Mouse (Mus musculus) kidney, embryonic 14.5 days (tissue): Measurements from ENCODE around the gene Cyba. TPM values are rescaled to one million over a fixed set of nuclear protein-coding genes. Genes with fewer than 3 reads are reported as not detected.

Experiments
- ATAC-seq: fragments of 200-750 bp; cut with Nextera tagmentation; 2 replicates; pipeline ENCODE4 v1.8.0; 2017; ENCODE audit warnings: moderate number of reproducible peaks, mild to moderate bottlenecking, moderate TSS enrichment, moderate library complexity; ENCODE audit not compliant: low FRiP score, low TSS enrichment
- H3K27ac ChIP-seq: fragments of 300-500 bp; sonication (generic); 2 replicates; pipeline ENCODE4 v1.5.1; 2014; ENCODE audit warnings: low read depth, mild to moderate bottlenecking, low read length, moderate library complexity, mixed read lengths
- H3K27me3 ChIP-seq: fragments of 300-500 bp; sonication (generic); 2 replicates; pipeline ENCODE4 v1.6.1; 2014; ENCODE audit warnings: mild to moderate bottlenecking, low read length; ENCODE audit not compliant: control insufficient read depth, insufficient read depth
- H3K36me3 ChIP-seq: fragments of 300-500 bp; sonication (generic); 2 replicates; pipeline ENCODE4 v1.6.1; 2014; ENCODE audit warnings: low read length, mixed read lengths; ENCODE audit not compliant: control insufficient read depth, insufficient read depth
- H3K4me1 ChIP-seq: fragments of 300-500 bp; sonication (generic); 2 replicates; pipeline ENCODE4 v1.6.1; 2014; ENCODE audit warnings: low read length, mixed read lengths; ENCODE audit not compliant: control insufficient read depth, insufficient read depth
- H3K4me2 ChIP-seq: fragments of 300-500 bp; sonication (generic); replicated peaks from 2 replicates; pipeline ENCODE4 v1.6.1; 2014; ENCODE audit warnings: low read depth, mild to moderate bottlenecking, low read length
- H3K4me3 ChIP-seq: fragments of 300-500 bp; sonication (generic); 2 replicates; pipeline ENCODE4 v1.5.1; 2014; ENCODE audit warnings: mild to moderate bottlenecking, low read length
- H3K9ac ChIP-seq: fragments of 300-500 bp; sonication (generic); 2 replicates; pipeline ENCODE4 v1.6.1; 2014; ENCODE audit warnings: low read depth, mild to moderate bottlenecking, low read length, moderate library complexity
- H3K9me3 ChIP-seq: fragments of 300-500 bp; sonication (generic); 2 replicates; pipeline ENCODE4 v1.6.1; 2016; ENCODE audit warnings: low read length; ENCODE audit not compliant: control insufficient read depth
- WGBS: fragments of 180-500 bp; shearing (Covaris S2); extraction: QIAGEN DNeasy Blood & Tissue Kit; methylation state at CpG from one replicate; pipeline ENCODE4 v1.1.7; 2014; 5-methylcytosine and 5-hydroxymethylcytosine counted together
- polyA plus RNA-seq: library from polyadenylated mRNA; unstranded; fragments of >200 nt; fragmentation: Nextera tagmentation; extraction: Ambion mirVana; gene quantifications from 2 replicates; pipeline ENCODE4 v1.2.1, GENCODE M21; 2014

The Cyba gene
- polyA plus RNA-seq, 1 experiment from 2014 or later: 216 TPM

- no peak within 1 kb of the TSS for H3K4me3 ChIP-seq
- no peak within 1 kb of the TSS for H3K27ac ChIP-seq
- 80% methylated on average over 14 of the region's 14 CpGs for WGBS
- no peak within 1 kb of the TSS for H3K9ac ChIP-seq
- no peaks in the 10 kb centered on the region for H3K4me1 ChIP-seq
- ATAC-seq: no peak
- no peaks in the 10 kb centered on the region for H3K27me3 ChIP-seq
- no peaks in the 10 kb centered on the region for H3K9me3 ChIP-seq
- H3K4me2 ChIP-seq: no peak within 1 kb of the TSS
- peaks cover 28% of the 10 kb centered on the region for H3K36me3 ChIP-seq
Measured at GRCm38 (mm10) chr8:122421376-122422070, 11.2 kb downstream of the Cyba start, which contains the start of gene Il17c. Gene Il17c (plus strand): TSS chr8:122422020.

GRCm38 (mm10) chr8:122419881-122420555, 12.7 kb downstream of the Cyba start:
- Histone ChIP-seq H3K4me3 (no peak overlapping the region), H3K9me3 (no peaks in the 10 kb centered on the region), H3K27me3 (no peaks in the 10 kb centered on the region), H3K27ac (no peak overlapping the region), H3K36me3 (peaks cover 40% of the 10 kb centered on the region), H3K4me1 (no peaks in the 10 kb centered on the region), H3K9ac (no peak overlapping the region), H3K4me2 (no peak overlapping the region)
- ATAC-seq: no peak
- 65% methylated on average over 9 of the region's 9 CpGs for WGBS

- Histone ChIP-seq H3K9ac (no peak overlapping the region; the same call in 1 of the 2 replicates), H3K36me3 (peaks cover 85% of the 10 kb centered on the region), H3K9me3 (no peaks in the 10 kb centered on the region), H3K4me2 (no peak overlapping the region), H3K4me1 (no peaks in the 10 kb centered on the region), H3K27ac (no peak overlapping the region), H3K4me3 (no peak overlapping the region), H3K27me3 (no peaks in the 10 kb centered on the region)
- ATAC-seq: no peak
- WGBS: 93% methylated on average over 6 of the region's 6 CpGs
Measured at GRCm38 (mm10) chr8:122415554-122415953, 17.2 kb downstream of the Cyba start.

GRCm38 (mm10) chr8:122414311-122414710, 18.4 kb downstream of the Cyba start:
- 82% methylated on average over 9 of the region's 9 CpGs for WGBS

DNA sequence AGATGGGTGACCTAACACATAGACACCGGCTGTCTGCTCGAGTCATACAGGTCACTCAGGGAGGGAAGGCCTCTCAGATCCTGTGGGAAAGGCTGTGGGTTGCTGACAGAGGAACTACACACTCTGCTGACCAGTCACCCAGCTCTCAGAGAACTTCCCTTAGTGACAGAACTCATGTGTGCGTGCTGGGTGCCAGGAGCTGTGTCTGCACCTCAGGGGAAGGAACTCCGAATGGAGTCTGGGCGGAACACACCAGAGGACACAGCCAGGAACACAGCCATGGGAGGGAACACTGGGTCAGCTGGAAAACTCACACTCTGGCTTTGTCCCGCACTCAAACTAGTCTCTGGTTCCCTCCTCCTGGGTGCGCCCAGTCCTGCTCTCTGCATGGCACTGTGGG, 25.1 kb downstream of the Cyba start:
- H3K4me3 ChIP-seq: no peak overlapping the region
- no peaks in the 10 kb centered on the region for H3K27me3 ChIP-seq
- H3K27ac ChIP-seq: no peak overlapping the region
- peaks cover 99% of the 10 kb centered on the region for H3K36me3 ChIP-seq
- H3K4me1 ChIP-seq: no peaks in the 10 kb centered on the region
- WGBS: 98% methylated on average over 7 of the region's 7 CpGs
- no peak overlapping the region for H3K9ac ChIP-seq
- no peak for ATAC-seq
- H3K9me3 ChIP-seq: no peaks in the 10 kb centered on the region
- no peak overlapping the region for H3K4me2 ChIP-seq

More at GRCm38 (mm10) chr8:122414311-122414710, 18.4 kb downstream of the Cyba start:
- Histone ChIP-seq H3K4me2 (no peak overlapping the region), H3K9ac (no peak overlapping the region), H3K27me3 (no peaks in the 10 kb centered on the region), H3K4me1 (no peaks in the 10 kb centered on the region), H3K4me3 (no peak overlapping the region), H3K36me3 (peaks cover 98% of the 10 kb centered on the region), H3K9me3 (no peaks in the 10 kb centered on the region), H3K27ac (no peak overlapping the region)
- ATAC-seq: no peak

DNA sequence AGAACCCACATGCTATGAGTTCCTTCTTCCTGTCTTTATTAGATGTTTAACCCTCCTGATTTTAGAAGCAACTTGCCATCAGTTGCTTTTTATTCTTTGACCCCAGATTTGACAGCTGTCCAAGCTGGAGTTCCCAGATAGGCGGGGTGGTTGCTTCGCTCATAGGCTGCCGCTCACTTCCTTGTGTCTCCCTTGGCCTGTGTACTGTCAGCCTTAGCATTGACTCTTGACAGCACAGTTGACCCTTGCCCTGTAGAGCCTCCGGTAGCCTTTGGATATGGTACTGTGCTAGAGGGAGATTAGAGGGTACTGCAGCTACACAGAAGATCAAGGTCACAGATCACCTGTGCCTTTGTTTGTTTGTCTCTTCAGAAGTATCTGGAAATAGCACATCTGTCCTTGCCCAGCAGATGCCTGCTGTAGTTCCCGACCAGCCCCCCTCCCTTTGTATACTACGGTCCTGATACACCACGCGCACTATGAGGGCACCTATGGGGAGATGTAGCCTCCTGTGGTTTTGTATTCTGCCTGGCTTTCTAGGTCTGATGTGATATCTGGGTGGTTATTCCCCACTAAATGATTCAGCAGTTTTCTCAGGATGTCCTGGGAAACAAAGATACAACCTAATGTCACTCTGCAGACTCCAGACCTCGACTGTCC, 27.5 kb downstream of the Cyba start:
- ATAC-seq: no peak
- Histone ChIP-seq H3K9me3 (no peaks in the 10 kb centered on the region), H3K9ac (no peak overlapping the region), H3K4me2 (no peak overlapping the region), H3K4me1 (no peaks in the 10 kb centered on the region), H3K27me3 (no peaks in the 10 kb centered on the region), H3K36me3 (peaks cover 99% of the 10 kb centered on the region), H3K27ac (no peak overlapping the region), H3K4me3 (no peak overlapping the region)
- 89% methylated on average over 9 of the region's 9 CpGs for WGBS

DNA sequence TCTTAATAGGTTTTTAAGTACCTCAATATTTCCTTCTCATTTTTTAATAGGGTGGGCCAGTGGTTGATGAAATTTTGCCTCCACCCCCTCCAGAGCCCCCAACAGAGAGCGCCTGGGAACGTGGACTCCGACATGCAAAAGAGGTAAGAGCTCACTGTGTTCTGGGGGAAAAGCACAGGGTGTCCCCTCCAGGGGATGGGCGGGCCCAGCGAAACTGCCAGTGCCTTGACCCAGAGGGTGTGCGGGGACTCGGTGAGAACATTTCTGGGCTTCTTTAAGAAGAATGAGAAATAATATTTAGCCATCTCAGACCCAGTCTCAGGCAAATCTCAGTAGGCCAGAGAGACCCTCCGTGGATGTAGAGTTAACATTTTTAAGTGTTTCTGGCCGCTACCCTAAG, 34.5 kb downstream of the Cyba start:
- Histone ChIP-seq H3K9me3 (no peaks in the 10 kb centered on the region), H3K4me2 (no peak overlapping the region), H3K27me3 (no peaks in the 10 kb centered on the region), H3K4me3 (no peak overlapping the region), H3K36me3 (peaks cover 92% of the 10 kb centered on the region), H3K9ac (no peak overlapping the region), H3K27ac (no peak overlapping the region), H3K4me1 (no peaks in the 10 kb centered on the region)
- no peak for ATAC-seq
- WGBS: 96% methylated on average over 9 of the region's 9 CpGs

- Histone ChIP-seq H3K36me3 (peaks cover 86% of the 10 kb centered on the region), H3K9me3 (no peaks in the 10 kb centered on the region), H3K4me1 (no peaks in the 10 kb centered on the region), H3K4me2 (no peak overlapping the region), H3K27me3 (no peaks in the 10 kb centered on the region), H3K9ac (no peak overlapping the region), H3K4me3 (no peak overlapping the region), H3K27ac (no peak overlapping the region)
- ATAC-seq: no peak
- WGBS: 92% methylated on average over 6 of the region's 6 CpGs
Measured at GRCm38 (mm10) chr8:122395291-122395690, 37.4 kb downstream of the Cyba start.

- H3K4me2 ChIP-seq: no peak overlapping the region
- no peaks in the 10 kb centered on the region for H3K9me3 ChIP-seq
- ATAC-seq: no peak
- no peak overlapping the region for H3K27ac ChIP-seq
- peaks cover 84% of the 10 kb centered on the region for H3K36me3 ChIP-seq
- no peaks in the 10 kb centered on the region for H3K4me1 ChIP-seq
- no peak overlapping the region for H3K9ac ChIP-seq
- H3K27me3 ChIP-seq: no peaks in the 10 kb centered on the region
- no peak overlapping the region for H3K4me3 ChIP-seq
Measured at GRCm38 (mm10) chr8:122393717-122394116, 39.0 kb downstream of the Cyba start.
